Mouse (Mus musculus) heart, postnatal 0 days (tissue): ENCODE data around the gene Hspb7. TPM values are rescaled to one million over a fixed set of nuclear protein-coding genes. Genes with fewer than 3 reads are reported as not detected.

Source experiments
- ATAC-seq: fragments of 200-750 bp; cut with Nextera tagmentation; 2 replicates; pipeline ENCODE4 v1.8.0; 2017; ENCODE audit warnings: low read depth, moderate number of reproducible peaks, moderate library complexity; ENCODE audit not compliant: insufficient read depth
- DNase-seq: peaks from one replicate; pipeline ENCODE4 v3.0.0-alpha.2; 2016; ENCODE audit warnings: low spot score
- H3K27ac ChIP-seq: fragments of 300-500 bp; sonication (generic); 2 replicates; pipeline ENCODE4 v1.5.1; 2014; ENCODE audit warnings: low read depth, mild to moderate bottlenecking
- H3K27me3 ChIP-seq: fragments of 300-500 bp; sonication (generic); 2 replicates; pipeline ENCODE4 v1.6.1; 2014; ENCODE audit warnings: low read length, mixed read lengths; ENCODE audit not compliant: control insufficient read depth, insufficient read depth
- H3K36me3 ChIP-seq: fragments of 300-500 bp; sonication (generic); replicated peaks from 2 replicates; pipeline ENCODE4 v1.6.1; 2014; ENCODE audit warnings: low read length, mixed read lengths; ENCODE audit not compliant: control insufficient read depth, insufficient read depth
- H3K4me1 ChIP-seq: fragments of 300-500 bp; sonication (generic); 2 replicates; pipeline ENCODE4 v1.6.1; 2014; ENCODE audit warnings: antibody characterized with exemption; ENCODE audit not compliant: control insufficient read depth, insufficient read depth
- H3K4me2 ChIP-seq: fragments of 300-500 bp; sonication (generic); 2 replicates; pipeline ENCODE4 v1.6.1; 2014; ENCODE audit warnings: low read depth, mild to moderate bottlenecking, low read length, moderate library complexity
- H3K4me3 ChIP-seq: fragments of 300-500 bp; sonication (generic); 2 replicates; pipeline ENCODE4 v1.5.1; 2014; ENCODE audit warnings: low read depth, low read length
- H3K9ac ChIP-seq: fragments of 300-500 bp; sonication (generic); replicated peaks from 2 replicates; pipeline ENCODE4 v1.6.1; 2014; ENCODE audit warnings: low read depth, low read length, mixed read lengths
- H3K9me3 ChIP-seq: fragments of 300-500 bp; sonication (generic); replicated peaks from 2 replicates; pipeline ENCODE4 v1.6.1; 2016; ENCODE audit warnings: low read length; ENCODE audit not compliant: control insufficient read depth
- CTCF ChIP-seq: IDR thresholded peaks from 2 replicates; pipeline ENCODE4 v1.5.1; 2016; ENCODE audit warnings: antibody characterized with exemption, control low read depth, low read depth
- EP300 ChIP-seq: IDR thresholded peaks from 2 replicates; pipeline ENCODE4 v1.6.1; 2016; ENCODE audit warnings: antibody characterized with exemption, low read depth
- WGBS: fragments of 180-500 bp; shearing (Covaris S2); extraction: QIAGEN DNeasy Blood & Tissue Kit; methylation state at CpG from one replicate; pipeline ENCODE4 v1.1.7; 2014; 5-methylcytosine and 5-hydroxymethylcytosine counted together
- polyA plus RNA-seq: library from polyadenylated mRNA; unstranded; fragments of >200 nt; fragmentation: Nextera tagmentation; extraction: Ambion mirVana; gene quantifications from 2 replicates; pipeline ENCODE4 v1.2.1, GENCODE M21; 2015
- total RNA-seq: library from RNA; depleted of rRNA; stranded (reverse); fragments of >200 nt; gene quantifications from 2 replicates; pipeline ENCODE4 v1.2.3, GENCODE M21; 2014; ENCODE audit warnings: low replicate concordance; rRNA removed

The Hspb7 gene
- total RNA-seq (556 and 673 TPM in 2 replicates), polyA plus RNA-seq (195 and 203 TPM in 2 replicates)

DNA sequence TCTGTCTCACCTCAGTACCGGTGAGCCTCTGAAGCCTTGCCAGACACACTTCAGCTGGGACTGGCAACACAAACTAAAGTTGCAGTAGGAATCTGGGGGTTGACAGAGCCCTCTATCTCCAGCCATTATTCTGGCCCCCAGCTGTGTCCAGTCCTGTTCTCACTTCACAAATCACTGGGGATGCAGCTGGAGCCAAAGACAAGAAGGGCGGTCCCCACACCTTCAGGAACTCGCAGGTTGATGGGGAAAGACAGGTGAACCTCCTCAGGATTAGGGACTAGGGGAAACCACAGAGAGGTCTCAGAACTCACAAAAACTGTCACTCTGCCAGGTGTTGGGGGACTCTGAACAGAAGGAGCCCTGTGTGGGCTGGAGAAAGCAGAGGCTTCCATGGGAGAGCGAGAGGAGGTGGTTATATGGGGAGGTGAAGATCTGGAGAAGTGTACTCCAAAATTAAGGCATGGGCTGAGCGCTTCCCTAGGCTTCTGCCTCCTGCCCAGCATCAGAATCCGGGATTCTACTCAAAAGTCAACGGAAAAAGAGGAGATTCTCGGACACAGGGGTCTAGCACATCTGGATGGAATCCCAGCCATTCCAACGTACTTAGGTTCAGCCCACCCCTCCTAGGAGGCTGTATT, at the start of gene Hspb7:
Gene Hspb7, plus strand, starts transcription at position 588 of the 638 bp plus-strand sequence.
- H3K36me3 ChIP-seq = peaks cover 16% of the 10 kb centered on the region
- peak within 1 kb of the TSS; percentile 77 for H3K4me2 ChIP-seq
- ATAC-seq (no peak), DNase-seq (no peak)
- H3K9me3 ChIP-seq = no peaks in the 10 kb centered on the region
- no peak for TF ChIP-seq CTCF
- no peak for TF ChIP-seq EP300
- peak within 1 kb of the TSS; percentile 99 for H3K27ac ChIP-seq
- peaks cover 24% of the 10 kb centered on the region for H3K4me1 ChIP-seq
- peak within 1 kb of the TSS; percentile 99 for H3K9ac ChIP-seq
- peak within 1 kb of the TSS; percentile 83 for H3K4me3 ChIP-seq
- WGBS = 29% methylated on average over 9 of the region's 9 CpGs
- H3K27me3 ChIP-seq = no peaks in the 10 kb centered on the region

DNA sequence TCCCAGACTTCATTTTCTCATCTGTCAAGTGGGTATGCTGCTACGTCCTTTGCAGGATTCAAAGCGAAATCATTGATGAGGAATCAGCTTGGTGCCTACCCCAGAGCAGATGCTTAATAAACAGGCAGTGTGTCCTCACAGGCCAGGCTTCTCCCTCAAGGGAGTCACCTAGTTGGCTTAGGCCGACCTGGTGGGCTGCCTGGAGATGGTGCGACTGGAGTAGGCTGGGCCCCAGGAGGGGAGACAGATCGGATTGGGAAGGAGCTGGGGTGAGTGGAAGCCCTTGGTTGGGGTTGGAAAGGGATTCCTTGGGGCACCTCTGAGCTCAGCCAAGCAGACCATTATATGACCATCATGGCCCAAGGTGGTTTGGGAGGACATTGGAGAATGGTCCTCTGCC, 48.2 kb upstream of the Hspb7 start:
- Histone ChIP-seq H3K36me3 (no peaks in the 10 kb centered on the region), H3K27me3 (peaks cover 18% of the 10 kb centered on the region), H3K4me3 (no peak overlapping the region), H3K4me1 (0 out of 2 replicates have a peak, but pooled peaks cover 9% of the 10 kb centered on the region), H3K9ac (no peak overlapping the region), H3K27ac (no peak overlapping the region), H3K9me3 (no peaks in the 10 kb centered on the region), H3K4me2 (no peak overlapping the region)
- 81% methylated on average over 5 of the region's 5 CpGs for WGBS
- ATAC-seq (no peak), DNase-seq (no peak)
- TF ChIP-seq EP300 = no peak
- TF ChIP-seq CTCF = no peak

DNA sequence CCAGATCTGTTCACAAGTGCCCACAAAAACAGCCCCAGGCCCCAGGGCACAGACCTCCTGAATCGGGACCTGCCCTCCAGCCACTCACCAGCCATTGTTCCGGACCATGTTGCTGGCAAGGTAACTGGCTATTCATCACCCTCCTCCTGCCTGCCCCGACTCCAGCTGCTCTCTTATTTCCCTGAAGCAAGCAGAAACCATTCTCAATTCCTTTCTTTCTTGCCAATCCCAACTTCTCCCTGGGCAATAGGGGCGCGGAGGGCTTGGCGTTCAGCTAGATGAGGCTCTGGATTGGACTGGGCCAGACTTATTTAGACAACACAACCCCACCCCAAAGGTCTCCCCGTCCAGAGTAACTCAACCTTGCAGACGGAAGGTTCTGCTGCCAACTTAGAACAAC, 40.9 kb upstream of the Hspb7 start:
- no peak overlapping the region for H3K9ac ChIP-seq

DNA sequence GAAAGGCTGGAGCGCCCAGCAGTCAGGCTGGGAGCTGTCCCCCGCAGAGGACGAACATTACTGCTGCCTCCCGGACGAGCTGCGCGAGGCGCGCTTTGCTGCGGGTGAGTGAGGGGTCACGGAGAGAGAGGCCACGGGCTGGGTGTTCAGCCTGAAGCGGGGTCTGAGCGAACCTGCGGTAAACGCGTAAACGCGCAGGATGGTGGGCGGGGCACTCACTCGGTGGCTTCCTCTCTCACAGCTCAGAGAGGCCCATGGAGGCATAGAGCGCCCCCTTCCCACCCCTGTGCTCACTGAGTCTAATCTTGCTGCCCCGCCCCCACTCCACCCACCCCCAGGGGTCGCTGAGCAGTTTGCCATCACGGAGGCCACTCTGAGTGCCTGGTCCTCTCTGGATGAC, 38.2 kb upstream of the Hspb7 start:
- H3K4me3 ChIP-seq = peak overlapping the region; percentile 24
- H3K9me3 ChIP-seq = no peaks in the 10 kb centered on the region
- DNase-seq (no peak), ATAC-seq (no peak)
- H3K4me1 ChIP-seq = peaks cover 5% of the 10 kb centered on the region; the same call in 1 of the 2 replicates
- no peak overlapping the region for H3K27ac ChIP-seq
- no peaks in the 10 kb centered on the region for H3K36me3 ChIP-seq
- H3K27me3 ChIP-seq = peaks cover 49% of the 10 kb centered on the region
- TF ChIP-seq CTCF = no peak
- no peak for TF ChIP-seq EP300
- H3K9ac ChIP-seq = no peak overlapping the region
- peak overlapping the region; percentile 53 for H3K4me2 ChIP-seq
- 1% methylated on average over 25 of the region's 25 CpGs for WGBS

More for the DNA sequence above, 40.9 kb upstream of the Hspb7 start:
- Histone ChIP-seq H3K9me3 (no peaks in the 10 kb centered on the region), H3K4me3 (no peak overlapping the region), H3K4me1 (peaks cover 5% of the 10 kb centered on the region; the same call in 1 of the 2 replicates), H3K36me3 (no peaks in the 10 kb centered on the region), H3K4me2 (no peak overlapping the region), H3K27ac (no peak overlapping the region), H3K27me3 (peaks cover 46% of the 10 kb centered on the region)
- 64% methylated on average over 8 of the region's 8 CpGs for WGBS
- DNase-seq = no peak
- TF ChIP-seq EP300 (no peak), CTCF (no peak)
- no peak for ATAC-seq

DNA sequence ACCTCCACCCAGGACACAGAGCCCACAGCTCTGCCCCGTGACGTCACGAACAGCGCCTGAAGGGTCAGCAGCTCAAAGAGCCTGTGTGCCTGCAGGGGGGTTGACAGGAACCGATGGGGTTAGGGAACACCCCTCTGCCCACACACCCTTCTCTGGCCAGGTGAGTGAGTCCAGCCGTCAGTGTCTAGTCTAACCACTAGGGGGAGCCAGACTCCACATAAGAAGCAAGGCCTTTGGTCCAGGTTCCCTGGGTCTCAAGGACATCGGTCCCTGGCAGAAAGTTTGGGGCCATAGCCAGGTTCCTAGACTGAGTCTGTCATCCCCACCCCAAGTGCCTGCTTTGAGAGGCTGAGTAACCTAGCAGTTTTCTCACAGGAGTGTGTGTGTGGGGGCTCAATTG, 35.3 kb upstream of the Hspb7 start:
- H3K9me3 ChIP-seq = no peaks in the 10 kb centered on the region
- H3K9ac ChIP-seq = no peak overlapping the region
- H3K4me1 ChIP-seq = peaks cover 5% of the 10 kb centered on the region; the same call in 1 of the 2 replicates
- peaks cover 46% of the 10 kb centered on the region for H3K27me3 ChIP-seq
- TF ChIP-seq CTCF (peak; percentile 89), EP300 (no peak)
- no peak overlapping the region for H3K27ac ChIP-seq
- no peaks in the 10 kb centered on the region for H3K36me3 ChIP-seq
- H3K4me3 ChIP-seq = no peak overlapping the region
- DNase-seq (peak; percentile 68), ATAC-seq (peak; percentile 57)
- no peak overlapping the region for H3K4me2 ChIP-seq
- WGBS = 0% methylated on average over 7 of the region's 7 CpGs

DNA sequence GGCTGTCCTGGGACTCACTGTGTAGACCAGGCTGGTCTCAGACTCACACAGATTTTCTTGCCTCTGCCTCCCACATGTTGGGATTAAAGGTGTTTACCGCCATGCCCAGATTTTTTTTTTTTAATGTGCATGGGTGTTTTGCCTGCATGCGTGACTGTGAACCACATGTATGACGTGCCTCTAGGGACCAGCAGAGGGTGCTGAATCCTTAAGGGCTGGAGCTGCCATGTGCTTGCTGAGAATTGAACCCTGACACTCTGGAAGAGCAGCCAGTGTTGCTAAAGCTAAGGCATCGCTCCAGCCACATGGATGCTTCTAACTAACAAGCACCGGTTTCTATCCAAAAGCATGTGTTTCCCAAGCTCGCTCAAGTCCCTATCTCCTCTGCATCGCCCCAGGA, 34.4 kb upstream of the Hspb7 start:
- TF ChIP-seq CTCF = no peak
- TF ChIP-seq EP300 = no peak
- WGBS = 67% methylated on average over 7 of the region's 7 CpGs
- Histone ChIP-seq H3K4me1 (peaks cover 5% of the 10 kb centered on the region; the same call in 1 of the 2 replicates), H3K27ac (no peak overlapping the region), H3K4me2 (no peak overlapping the region), H3K36me3 (no peaks in the 10 kb centered on the region), H3K9ac (no peak overlapping the region), H3K4me3 (no peak overlapping the region), H3K27me3 (peaks cover 38% of the 10 kb centered on the region), H3K9me3 (no peaks in the 10 kb centered on the region)
- ATAC-seq (no peak), DNase-seq (no peak)
